Mouse (Mus musculus): ENCODE data around the gene Dnmt3l. TPM values are rescaled to one million over a fixed set of nuclear protein-coding genes. Genes with fewer than 3 reads are reported as not detected.
"Not testable (repeated sequence)": the region's sequence is repeated elsewhere in the genome, so short reads cannot be mapped to it uniquely, and the experiment has no call there.

Gene Dnmt3l
- total RNA-seq, 2 experiments from 2014 or later = not detected

DNA sequence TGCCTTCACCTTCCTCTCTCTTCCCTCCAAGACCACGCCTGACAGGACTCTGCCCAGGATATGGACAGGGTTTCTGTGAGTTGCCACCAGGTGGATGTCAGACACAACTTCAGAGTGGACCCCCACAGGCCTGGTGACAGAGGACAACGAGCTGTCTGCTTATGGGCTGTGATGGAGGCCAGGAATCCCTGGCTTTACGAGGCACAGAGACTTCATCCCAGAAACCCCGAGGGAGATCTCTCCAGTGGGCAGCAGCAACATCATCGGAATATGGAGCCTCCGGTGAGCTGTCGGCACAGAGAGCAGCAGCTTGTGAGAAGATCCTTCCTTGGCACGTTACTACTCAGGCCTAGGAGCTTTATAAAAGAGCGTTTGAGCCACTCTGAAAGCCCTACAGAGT, 36.1 kb downstream of the Dnmt3l start:
- no peak for DNase-seq (ENCODE audit: low spot score in 2 of 2)
- intact Hi-C loops (cut with DNase I) = no loop called here

DNA sequence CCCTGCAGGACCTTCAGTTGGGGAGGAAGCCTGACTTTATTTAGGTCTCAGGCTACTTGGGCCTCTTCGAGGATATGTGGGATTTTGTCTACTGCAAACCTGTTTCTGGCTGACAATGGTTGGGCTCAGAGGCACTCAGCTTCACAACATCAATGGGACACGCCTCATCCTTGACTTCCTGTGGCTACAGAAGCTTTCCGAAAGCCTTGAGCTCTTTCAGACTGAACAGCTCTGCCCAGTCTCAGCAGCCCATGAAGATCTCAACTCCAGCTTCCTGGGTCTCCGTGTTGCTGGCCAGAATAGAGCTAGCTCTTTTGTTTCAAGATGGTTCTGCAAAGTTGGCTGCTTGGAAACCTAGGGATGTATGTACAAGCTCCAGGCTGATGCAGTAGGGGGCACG, 36.5 kb downstream of the Dnmt3l start:
- no peak for DNase-seq (ENCODE audit: low spot score in 2 of 2)
- intact Hi-C loops (cut with DNase I) = no loop called here

DNA sequence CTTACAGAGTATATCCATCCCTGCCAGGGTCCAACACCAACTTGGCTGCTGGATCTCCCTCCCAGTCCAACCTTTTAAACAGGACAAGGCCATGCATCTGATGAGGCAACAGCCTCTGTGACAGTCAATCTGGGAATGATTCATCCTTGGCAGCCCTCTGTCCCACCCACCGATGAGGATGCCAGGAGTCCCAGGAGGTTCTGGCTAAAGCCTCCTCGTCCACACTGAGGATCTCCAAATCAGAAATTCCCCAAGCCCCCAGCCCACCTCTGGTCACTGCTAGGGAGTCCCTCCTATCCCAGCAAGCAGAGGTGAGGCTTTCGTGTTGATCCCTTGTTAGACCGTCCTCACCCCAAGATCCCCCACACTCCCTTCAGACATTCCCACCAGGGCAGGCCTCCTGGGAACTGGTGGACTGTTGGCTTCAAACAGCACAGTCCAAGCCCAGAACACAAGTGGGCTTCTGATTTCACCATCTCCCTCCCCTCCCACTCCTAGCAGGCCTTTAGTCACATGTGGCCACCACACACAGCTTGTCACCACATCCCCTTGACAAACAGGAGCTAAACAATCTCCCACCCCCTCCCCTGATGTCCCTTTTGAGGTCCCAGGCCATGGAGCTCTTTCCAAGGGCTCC, 38.3 kb downstream of the Dnmt3l start:
- intact Hi-C loops (cut with DNase I) = no loop called here
- DNase-seq (ENCODE audit: low spot score in 2 of 2) = no peak

DNA sequence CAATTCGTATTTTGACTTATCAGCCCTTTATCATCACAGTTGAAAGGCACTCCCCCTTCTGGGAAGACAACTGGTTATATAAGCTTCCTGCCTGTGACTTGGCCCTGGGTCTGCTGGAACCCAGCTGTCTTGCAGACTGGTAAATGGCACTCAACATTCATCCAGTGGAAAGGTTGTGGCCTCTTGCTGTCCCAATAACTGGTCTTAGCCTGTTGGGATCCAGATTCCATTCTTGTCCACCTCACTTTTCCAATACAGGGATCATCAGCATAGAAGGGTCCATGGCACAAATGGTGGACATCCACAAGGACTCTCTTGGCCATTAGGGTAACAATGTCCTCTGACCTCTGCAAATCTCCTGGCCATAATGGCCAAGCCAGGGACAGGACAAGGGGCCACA, 42.3 kb downstream of the Dnmt3l start:
- intact Hi-C loops (cut with DNase I) = no loop called here
- no peak for DNase-seq (ENCODE audit: low spot score in 2 of 2)

DNA sequence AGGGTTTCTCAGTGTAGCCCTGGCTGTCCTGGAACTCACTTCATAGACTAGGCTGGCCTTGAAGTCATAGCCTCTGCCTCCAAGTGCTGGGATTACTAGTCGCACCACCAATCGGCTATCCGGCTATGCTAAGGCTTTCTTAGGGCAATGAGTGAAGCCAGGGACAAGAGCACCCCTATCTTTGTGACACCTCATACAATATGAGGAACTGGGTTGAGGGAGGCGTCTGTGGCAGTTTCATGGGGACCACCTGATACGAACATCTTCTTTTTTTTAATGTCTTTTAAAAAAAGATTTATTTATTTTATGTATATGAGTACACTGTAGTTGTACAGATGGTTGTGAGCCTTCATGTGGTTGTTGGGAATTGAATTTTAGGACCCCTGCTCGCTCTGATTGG, 44.0 kb downstream of the Dnmt3l start:
- intact Hi-C loops (cut with DNase I) = no loop called here
- DNase-seq (ENCODE audit: low spot score in 2 of 2) = no peak

DNA sequence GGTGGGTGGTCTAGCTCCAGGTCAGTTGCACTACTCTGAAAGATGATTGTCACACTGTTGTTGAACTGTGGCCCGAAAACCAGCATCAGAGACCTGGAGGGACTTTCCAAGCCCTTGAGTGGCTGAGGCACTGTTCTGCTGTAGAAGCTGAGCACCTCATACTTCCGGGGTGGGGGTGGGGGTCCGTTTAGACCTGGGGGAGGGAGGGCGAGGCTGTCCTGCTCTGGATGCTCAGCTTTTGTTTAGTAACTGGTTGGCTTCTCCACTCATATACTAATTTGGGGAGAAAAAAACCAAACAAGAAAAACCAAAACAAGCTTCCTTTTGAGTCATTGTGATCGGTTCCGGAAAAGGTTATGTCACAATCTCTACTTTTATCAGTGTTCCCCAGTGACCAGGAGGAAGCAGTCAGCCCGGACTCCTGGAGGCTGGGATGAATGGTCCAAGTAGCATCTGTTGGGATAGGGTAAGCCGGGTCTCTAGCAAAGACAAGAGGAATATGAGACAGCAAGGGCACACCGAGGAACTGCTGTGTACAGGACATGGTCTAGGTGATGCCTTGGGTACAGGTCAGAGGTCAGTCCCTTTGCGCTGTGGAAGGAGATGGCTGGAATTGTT, 44.8 kb downstream of the Dnmt3l start:
- DNase-seq (ENCODE audit: low spot score in 2 of 2) = no peak
- intact Hi-C loops (cut with DNase I) = no loop called here

DNA sequence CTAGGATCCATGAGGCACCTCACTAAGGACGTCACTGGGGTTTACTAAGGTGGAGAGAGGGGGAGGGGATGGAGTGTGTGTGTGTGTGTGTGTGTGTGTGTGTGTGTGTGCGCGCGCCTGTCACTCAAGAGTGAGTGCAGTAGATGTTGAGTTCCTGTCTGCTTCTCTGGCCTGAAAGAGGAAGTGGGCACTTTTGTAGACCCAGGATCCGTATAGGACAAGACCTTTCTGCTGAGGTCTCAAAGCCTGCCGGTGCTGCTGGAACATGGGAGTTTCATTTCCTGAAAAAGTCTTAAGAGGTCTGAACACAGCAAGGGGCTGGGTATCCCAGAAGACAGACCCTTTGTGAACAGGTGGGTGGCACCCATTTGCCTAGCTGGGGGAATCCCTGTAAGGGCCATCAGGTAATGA, 45.4 kb downstream of the Dnmt3l start:
- intact Hi-C loops (cut with DNase I) = no loop called here
- DNase-seq (ENCODE audit: low spot score in 2 of 2) = no peak

DNA sequence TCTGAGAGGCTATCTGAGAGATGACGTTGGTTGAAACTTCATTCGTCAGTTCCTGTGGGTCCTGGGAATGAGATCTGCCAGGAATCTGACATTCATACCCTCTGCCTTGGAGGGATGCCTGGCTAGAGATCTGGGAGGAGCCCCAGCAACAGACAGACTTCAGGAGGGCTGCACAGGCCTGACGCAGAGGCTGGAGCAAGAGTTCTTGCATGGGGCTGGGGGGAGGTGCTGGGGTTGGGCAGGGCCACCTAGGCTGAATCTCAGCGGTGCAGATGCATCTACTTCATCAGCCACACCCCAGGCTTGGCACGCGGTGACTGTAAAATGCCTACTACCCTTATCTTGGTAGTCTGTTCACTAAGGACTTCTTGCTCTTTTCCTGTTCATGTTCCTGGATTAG, 48.5 kb downstream of the Dnmt3l start:
- DNase-seq (ENCODE audit: low spot score in 2 of 2) = no peak
- intact Hi-C loops (cut with DNase I) = no loop called here

DNA sequence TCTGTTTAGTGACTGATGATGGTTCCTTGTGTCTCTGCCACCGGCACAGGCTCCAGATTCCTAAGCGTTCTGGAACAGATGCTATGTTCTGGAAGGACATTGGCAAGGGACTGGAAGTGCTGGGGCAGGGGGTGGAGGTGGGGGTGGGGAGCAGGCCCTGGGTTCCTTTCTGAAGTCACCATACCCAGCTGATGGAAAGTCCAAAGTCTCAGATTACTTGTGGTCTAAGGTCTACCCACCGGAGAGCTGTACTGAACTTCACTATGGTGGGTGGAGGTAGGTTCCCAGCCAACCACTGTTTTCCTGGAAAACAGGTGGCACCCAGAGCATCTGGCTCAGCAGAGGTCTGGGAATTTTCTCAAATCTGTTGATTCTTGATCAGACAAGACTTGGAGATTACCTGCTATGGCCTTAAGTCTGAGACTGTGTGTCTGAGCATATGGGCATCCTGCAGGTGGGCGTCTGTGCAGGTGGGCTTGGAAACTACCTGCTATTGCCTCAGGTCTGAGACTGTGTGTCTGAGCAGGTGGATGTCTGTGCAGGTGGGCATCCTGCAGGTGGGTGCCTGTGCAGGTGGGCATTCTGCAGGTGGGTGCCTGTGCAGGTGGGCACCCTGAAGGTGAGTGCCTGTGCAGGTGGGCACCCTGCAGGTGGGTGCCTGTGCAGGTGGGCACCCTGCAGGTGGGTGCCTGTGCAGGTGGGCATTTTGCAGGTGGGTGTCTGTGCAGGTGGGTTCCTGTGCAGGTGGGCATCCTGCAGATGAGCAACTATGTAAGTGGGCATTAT, 49.2 kb downstream of the Dnmt3l start:
- intact Hi-C loops (cut with DNase I) = no loop called here
- no peak for DNase-seq (ENCODE audit: low spot score in 2 of 2)

DNA sequence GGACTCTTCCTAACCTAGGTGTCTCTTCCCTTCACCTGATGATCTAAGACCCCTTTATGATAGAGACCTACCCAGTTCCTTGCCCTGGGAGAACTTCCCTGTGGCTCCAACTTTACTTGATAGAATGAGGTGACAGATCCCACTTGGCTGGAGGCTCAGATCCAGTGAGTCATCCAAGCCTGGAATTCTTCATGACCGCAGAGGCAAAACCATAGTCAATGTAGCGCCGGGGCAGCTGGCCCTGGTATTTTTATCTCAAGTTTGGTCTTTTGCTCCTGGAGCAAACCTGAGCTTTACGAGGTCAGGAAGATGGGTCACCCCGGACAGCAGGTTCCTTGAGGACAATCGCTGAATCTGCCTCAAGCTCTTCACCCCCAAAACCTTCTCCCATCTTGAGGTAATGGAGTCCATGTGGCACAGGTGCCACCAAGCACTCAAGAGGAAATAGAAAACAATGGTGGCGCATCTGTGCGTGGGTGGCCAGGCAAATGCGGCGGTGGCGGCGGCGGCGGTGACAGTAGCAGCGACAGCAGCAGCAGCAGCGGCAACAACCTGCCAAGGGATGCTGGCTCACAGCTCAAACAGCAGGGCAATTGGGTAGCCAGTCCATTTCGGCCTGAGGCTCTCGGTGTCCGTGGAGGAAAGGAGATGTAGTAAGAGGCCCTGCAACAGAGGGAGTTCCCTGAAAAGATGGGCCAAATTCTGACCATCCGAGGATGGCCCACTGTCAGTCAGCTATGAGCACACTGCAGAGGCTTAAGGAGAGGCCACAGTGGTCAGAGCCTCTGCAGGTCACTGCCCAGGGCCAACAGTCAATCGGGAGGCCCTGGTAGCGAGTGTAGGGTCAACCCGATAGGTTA, 50.3 kb downstream of the Dnmt3l start:
- intact Hi-C loops (cut with DNase I) = no loop called here
- DNase-seq (ENCODE audit: low spot score in 2 of 2) = no peak

DNA sequence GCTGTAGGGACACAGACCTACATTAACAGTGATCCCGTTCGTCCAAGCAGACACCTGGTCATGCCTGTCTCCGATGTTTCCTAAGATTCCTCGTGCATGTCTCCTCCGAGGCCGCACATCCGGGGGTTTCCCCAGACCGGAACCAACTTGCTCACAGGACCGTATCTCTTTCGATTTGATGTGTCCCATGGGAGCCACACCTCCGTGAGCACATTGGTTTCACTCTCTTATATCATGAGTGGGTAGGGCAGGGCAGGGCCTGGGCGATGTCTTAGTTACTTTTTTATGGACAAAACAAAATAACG, 50.9 kb downstream of the Dnmt3l start:
- intact Hi-C loops (cut with DNase I) = no loop called here
- no peak for DNase-seq (ENCODE audit: low spot score in 2 of 2)

DNA sequence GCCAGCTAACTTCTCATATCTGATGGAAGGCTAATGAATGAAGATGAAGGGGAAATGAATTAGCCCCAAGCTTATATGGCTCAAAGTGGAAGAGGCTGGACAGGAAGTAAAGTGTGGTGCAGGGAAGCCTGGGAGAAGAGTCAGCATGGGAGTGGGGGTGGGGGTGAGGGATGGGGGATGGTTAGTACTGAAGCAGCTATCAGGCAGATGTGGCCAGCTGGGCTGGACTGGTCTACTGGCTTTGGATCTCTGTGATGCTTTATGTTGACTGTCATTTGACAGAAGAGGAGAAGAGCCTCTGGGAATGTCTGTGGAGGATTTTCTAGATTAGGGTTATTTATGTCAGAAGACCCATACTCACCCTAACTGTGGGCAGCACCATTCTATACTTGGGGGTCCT, 53.5 kb downstream of the Dnmt3l start:
- intact Hi-C loops (cut with DNase I) = no loop called here
- DNase-seq (ENCODE audit: low spot score in 2 of 2) = no peak

DNA sequence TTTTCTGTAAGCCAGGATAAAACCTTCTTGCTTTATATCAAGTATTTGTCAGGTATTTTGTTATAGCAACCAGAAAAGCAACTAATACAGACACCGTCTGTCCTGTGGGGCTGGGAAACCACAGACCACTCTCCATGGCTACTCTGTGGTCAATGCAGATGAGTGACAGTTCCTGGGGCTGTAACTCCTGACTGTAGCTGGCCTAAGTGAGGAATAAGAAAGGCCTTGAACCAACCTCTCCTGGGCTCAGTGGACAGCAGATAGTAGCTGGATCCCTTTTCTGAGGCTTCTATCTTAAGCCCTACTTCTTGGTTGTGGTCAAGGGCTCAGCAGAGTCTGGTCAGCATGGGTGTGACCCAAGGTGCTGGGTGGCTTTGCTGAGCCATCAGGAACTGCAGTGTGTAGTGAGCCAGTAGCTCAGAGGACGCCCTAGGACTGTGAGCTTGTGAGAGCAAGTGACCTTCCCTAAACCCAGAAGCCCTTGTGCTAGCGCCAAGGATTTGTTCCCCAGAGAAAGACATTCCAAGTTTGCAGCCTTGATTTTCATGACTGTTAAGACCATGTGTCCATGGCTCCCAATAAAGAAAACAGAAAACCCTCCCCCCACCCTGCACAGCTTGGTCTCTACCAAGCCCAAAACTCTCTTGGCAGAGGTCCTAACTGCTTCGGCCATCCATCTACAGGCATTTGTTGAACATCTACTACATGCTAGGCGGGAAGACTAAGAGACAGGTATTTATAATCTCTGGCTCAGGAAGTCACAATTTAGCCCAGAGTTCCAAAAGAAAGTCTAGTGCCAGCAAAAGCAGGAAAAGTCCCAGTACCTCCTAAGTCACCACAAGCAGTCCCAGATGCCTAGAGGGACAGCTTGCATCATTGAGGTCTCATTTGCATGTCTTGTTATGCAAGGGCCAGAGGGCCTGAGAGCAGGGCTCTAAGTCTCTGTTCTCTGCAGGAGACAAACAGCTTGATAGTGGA, 54.5 kb downstream of the Dnmt3l start:
- intact Hi-C loops (cut with DNase I) = no loop called here
- DNase-seq (ENCODE audit: low spot score in 2 of 2) = no peak

DNA sequence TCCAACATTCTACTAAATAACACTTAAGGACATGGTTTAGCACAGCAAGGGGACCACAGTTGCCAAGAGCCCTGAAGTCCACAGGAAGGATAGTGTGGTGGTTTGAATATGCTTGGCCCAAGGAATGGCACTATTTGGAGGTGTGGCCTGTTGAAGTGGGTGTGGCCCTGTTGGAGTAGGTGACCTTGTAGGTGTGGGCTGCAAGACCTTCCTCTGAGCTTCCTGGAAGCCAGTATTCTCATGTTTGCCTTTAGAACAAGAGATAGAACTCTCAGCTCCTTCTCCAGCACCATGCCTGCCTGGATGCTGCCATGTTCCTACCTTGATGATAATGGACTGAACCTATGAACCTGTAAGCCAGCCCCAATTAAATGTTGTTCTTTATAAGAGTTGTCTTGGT, 58.1 kb downstream of the Dnmt3l start:
- intact Hi-C loops (cut with DNase I); DNase-seq (ENCODE audit: low spot score in 2 of 2): not testable (repeated sequence)

DNA sequence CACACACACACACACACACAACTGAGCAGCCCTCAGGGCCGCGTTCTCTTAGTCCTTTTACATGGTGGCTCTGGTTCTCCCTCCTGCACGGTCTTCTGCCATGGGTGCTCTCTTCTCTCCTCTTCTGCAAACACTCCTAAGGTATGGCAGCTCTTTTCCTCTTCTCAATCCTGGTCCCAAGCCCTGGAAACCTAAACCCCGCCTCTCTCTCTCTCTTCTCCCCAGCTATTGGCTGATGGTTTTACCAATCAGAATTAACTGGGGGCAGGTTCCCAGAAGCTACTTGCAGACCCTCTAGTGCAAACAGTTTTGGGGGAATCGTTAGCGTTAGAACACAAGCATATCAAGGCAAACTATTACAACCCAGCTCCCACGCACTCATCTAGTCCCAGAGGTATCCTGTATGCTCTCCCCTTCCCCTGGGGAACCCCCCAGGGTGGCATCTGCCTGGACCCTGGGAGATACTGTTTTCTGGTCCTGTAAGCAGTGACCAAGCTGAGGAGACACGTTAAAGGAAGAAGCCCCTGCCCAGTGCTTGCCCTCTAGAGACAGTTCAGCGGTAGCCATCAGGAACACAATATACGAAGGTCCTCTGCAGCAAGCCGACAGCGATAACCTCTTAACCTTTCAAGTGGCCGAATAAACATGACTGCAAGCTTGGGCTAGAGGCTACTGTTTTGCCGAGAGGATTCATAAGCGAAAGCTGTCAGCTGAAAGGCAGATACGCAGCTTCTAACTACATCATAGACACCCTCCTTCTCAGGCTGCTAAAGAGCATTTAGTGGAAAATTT, 59.4 kb downstream of the Dnmt3l start:
- DNase-seq (ENCODE audit: low spot score in 2 of 2) = no peak

DNA sequence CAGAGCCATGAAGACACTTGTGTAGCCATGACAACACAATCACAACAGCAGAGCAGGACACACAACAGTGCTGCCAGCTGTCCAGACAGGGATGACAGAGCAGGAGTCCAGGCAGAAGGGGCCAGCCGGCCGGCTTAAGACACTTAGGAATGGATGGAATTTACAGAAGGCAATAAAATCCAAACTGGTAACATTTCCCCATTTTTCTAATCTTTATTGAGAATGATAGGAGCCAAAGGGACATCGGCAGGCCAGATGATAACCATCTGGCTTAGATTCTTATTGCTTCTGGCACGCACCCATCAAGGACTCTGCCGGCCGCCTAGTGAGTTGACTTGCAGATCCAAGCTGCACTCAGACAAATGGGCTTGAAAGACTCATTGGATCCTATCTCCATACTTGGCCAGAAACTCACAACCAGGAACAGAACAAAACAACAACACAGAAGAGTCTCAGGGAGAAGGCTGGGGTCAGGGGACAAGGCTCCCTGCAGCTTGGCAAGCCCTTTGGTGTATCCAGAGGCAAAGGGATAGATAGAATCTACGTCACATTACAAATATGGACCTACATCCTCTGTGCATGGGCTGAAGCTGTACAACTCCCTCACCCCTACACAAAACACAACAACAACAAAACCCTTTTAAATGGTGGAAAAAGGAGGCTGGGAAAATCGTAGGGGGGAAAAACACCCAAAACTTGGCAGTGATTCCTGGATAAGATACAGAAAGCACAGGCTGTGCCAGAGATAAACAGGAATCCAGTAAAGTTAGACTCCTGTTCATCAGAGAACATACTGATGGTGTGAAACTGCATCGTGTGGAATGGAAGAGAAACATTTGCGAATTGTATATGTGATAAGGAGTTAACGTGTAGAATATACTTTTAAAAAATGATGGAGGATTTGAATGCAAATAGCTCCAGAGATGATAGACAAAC, 63.1 kb downstream of the Dnmt3l start:
- intact Hi-C loops (cut with DNase I) = no loop called here
- no peak for DNase-seq (ENCODE audit: low spot score in 2 of 2)

More for the DNA sequence above, 59.4 kb downstream of the Dnmt3l start:
- intact Hi-C loops (cut with DNase I) = no loop called here

DNA sequence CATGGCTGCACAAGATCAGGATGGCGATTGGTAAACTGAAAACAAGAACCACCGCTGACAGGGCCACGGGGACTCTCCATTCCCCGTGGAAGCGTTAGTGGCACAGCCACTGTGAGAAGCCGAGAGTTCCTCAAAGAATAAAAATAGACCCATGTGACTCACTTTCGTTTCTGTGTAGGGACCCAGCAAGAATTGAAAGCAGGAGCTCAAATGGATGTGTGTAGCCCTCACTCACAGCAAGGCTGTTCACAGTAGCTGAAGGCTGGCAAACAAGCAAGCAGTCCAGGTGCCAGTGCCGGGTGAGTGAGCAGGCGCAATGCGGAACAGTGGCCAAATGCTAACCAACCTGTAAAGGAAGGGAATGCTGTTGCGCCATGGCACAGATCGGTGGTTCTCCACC, 63.8 kb downstream of the Dnmt3l start:
- intact Hi-C loops (cut with DNase I) = no loop called here
- DNase-seq (ENCODE audit: low spot score in 2 of 2) = peak; percentile 28 to 39

Measured in left cerebral cortex, postnatal 36 days (tissue).